Mouse (Mus musculus) cerebellum, adult 2 months (tissue): ENCODE results near the gene Vmn2r121. TPM values are rescaled to one million over a fixed set of nuclear protein-coding genes. Genes with fewer than 3 reads are reported as not detected.

Experiments used
- DNase-seq, 2 experiments: peaks; one replicate each; pipeline ENCODE4 v3.0.0; 2021
- H3K27ac ChIP-seq: fragments of 200-500 bp; 2 replicates; pipeline ENCODE4 v1.5.1; 2012; ENCODE audit warnings: low read length, control low read depth, inconsistent platforms; ENCODE audit not compliant: insufficient read depth
- H3K27me3 ChIP-seq: fragments of 200-500 bp; 2 replicates; pipeline ENCODE4 v1.6.1; 2012; ENCODE audit warnings: inconsistent platforms, mild to moderate bottlenecking, low read length, moderate library complexity; ENCODE audit not compliant: control insufficient read depth, insufficient read depth
- H3K4me1 ChIP-seq: fragments of 200-500 bp; 2 replicates; pipeline ENCODE4 v1.6.1; 2011; ENCODE audit warnings: low read length; ENCODE audit not compliant: control insufficient read depth, insufficient read depth
- H3K4me3 ChIP-seq: fragments of 200-500 bp; replicated peaks from 2 replicates; pipeline ENCODE3; 2011; ENCODE audit warnings: mild to moderate bottlenecking, low read depth, low read length, control low read depth; ENCODE audit not compliant: insufficient read depth
- CTCF ChIP-seq: fragments of 200-500 bp; IDR thresholded peaks from 2 replicates; pipeline ENCODE4 v1.5.1; 2011; ENCODE audit warnings: low read depth, mild to moderate bottlenecking, control low read depth, low read length, moderate library complexity, borderline replicate concordance; ENCODE audit not compliant: insufficient read depth
- POLR2A ChIP-seq: fragments of 200-500 bp; IDR thresholded peaks from 2 replicates; pipeline ENCODE4 v1.6.1; 2011; ENCODE audit warnings: low read length, control low read depth, borderline replicate concordance; ENCODE audit not compliant: insufficient read depth
- whole genome bisulfite sequencing: fragments of 180-500 bp; shearing (Covaris S2); methylation state at CpG from one replicate; pipeline ENCODE4 v1.1.7; 2018; 5-methylcytosine and 5-hydroxymethylcytosine counted together
- polyA plus RNA-seq: library from polyadenylated mRNA; depleted of rRNA; stranded (reverse); fragments of >200 nt; gene quantifications from 2 replicates; pipeline ENCODE4 v1.2.3, GENCODE M21; 2012; rRNA removed

Vmn2r121 gene
- not detected in 2 replicates for polyA plus RNA-seq

GRCm38 (mm10) chrX:124135852-124136251, at the start of gene Vmn2r121:
Gene Vmn2r121 (minus strand): TSS chrX:124135952.
- no peak within 1 kb of the TSS for H3K27ac ChIP-seq
- TF ChIP-seq POLR2A (no peak), CTCF (no peak)
- DNase-seq, result no peak
- WGBS, result 52% methylated on average over 5 of the region's 5 CpGs
- H3K27me3 ChIP-seq, result no peaks in the 10 kb centered on the region
- no peaks in the 10 kb centered on the region for H3K4me1 ChIP-seq
- H3K4me3 ChIP-seq, result no peak within 1 kb of the TSS
